Mouse (Mus musculus) cortical plate, adult 2 months (tissue): ENCODE measurements at regions not wholly inside any gene's neighbourhood (a gene's known extent, or its start where the extent isn't known, plus 50 kb on each side); places are given as distances from the start of the nearest gene placed in this dataset.

Experiments used
- CTCF ChIP-seq: fragments of 200-500 bp; IDR thresholded peaks from 2 replicates; pipeline ENCODE4 v1.5.1; 2011; ENCODE audit warnings: mild to moderate bottlenecking, control low read depth, low read length; ENCODE audit not compliant: insufficient read depth; ENCODE audit errors: extremely low read depth
- POLR2A ChIP-seq: fragments of 200-500 bp; IDR thresholded peaks from 2 replicates; pipeline ENCODE4 v1.6.1; 2011; ENCODE audit warnings: mild to moderate bottlenecking, low read length, control low read depth; ENCODE audit not compliant: insufficient read depth; ENCODE audit errors: extremely low read depth

- no peak for TF ChIP-seq CTCF
- no peak for TF ChIP-seq POLR2A
Observed at GRCm38 (mm10) chr5:46960749-46961148, 1022.2 kb upstream of the Slit2 start.
